Mouse (Mus musculus) kidney, postnatal 14 days (tissue): ENCODE measurements around the gene Aldh18a1.
"Not testable (repeated sequence)": the region's sequence is repeated elsewhere in the genome, so short reads cannot be mapped to it uniquely, and the experiment has no call there.

ENCODE experiments used
- DNase-seq: peaks from one replicate; pipeline ENCODE4 v3.0.0; 2022; ENCODE audit warnings: mixed read lengths

Aldh18a1 gene

DNA sequence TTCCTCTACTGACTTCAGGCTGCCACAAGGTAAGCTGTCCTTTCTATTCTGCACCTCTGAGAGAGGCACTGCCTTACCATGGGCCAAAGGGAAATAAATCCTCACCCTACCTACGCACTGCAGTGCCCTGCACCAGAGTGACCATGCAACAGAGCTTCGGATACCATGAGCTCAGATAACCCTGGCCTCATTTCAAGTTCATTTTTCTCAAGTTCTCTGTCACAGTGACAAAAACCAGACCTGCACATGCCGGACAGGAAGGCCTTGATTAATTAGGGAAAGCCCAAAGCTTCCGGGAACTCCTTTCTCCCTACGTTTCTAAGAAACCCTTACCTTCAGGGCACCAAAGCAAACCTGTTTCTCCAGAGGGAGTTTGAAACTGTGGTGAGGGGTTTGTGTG, 6.6 kb downstream of the Aldh18a1 start:
- DNase-seq: no peak

DNA sequence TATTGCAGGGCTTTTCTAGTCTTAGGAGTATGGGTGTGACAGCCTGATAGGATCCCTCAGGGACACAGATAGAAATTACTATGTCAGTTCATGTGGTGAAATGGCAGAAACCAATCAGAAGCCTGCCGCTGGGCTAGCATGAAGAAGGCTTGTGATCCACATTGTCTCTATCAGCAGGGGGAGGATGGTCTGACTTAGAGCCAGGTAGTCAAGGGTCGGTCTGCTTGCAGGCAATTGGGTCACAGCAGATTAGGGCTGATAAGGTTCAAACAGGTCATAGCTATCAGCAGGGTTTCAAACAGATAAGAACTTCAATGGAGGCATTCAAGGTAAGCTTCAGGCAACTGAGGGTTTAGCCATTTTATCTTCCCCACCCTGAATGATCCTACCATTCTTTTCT, 7.4 kb downstream of the Aldh18a1 start:
- no peak for DNase-seq

- DNase-seq: no peak
These were observed 12.8 kb downstream of the Aldh18a1 start for GRCm38 (mm10) chr19:40575438-40575837.

DNA sequence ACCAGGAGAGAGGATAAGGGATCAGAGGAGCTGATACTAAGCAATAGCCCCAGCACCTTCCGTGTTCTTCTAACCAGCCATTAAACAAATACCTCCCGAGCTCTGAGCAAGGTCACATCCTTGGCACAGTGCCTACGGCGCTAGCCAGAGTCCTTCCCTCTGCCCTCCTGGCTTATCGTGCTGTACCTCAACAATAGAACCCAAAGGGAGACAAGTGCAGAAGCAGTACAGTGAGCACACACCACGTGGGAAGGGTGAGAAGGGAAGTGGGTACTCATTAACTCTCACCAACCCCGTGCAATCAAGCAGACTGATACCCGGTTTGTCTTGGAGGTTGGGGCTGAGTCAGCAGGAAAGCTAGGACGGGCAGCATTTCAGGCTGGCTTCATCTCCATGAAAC, 17.5 kb downstream of the Aldh18a1 start:
- peak; percentile 73 for DNase-seq

GRCm38 (mm10) chr19:40567616-40568015, 20.6 kb downstream of the Aldh18a1 start:
- DNase-seq: no peak

DNA sequence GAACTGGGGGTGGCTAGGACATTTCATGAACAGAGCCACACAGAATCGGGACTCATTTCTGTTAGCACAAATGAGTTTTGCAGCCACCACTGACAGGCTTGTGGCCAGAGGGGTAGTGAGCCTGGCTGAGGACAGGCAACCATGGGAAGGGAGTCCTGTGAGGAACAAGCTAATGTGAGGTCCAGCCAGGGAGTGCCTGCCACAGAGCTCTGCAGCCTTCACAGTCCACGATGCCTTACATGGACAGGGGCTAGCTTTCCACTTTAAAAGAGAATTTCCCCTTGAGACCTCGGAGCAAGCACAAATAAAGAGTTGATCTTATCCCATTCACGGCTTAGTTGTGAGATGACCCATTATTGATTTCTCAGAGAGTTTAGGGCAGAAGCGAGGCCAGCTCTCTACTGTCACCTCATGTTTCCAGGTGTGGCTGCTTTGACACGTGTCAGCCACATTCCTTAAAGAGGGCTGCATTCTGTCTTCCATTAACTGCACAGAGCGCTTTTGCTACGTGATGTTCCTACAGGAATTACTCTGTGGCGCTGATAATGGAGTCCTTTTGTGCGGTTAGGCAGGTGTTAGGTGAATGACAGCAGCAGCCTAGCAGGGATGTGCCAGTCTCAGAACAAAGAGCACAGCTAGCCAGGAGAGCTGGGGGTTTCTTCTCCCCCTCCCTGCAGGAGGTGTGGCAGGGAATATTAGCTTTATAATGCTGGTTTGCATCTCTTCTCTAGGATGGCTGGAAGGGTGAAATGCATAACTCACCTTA, 24.2 kb downstream of the Aldh18a1 start:
- no peak for DNase-seq

DNA sequence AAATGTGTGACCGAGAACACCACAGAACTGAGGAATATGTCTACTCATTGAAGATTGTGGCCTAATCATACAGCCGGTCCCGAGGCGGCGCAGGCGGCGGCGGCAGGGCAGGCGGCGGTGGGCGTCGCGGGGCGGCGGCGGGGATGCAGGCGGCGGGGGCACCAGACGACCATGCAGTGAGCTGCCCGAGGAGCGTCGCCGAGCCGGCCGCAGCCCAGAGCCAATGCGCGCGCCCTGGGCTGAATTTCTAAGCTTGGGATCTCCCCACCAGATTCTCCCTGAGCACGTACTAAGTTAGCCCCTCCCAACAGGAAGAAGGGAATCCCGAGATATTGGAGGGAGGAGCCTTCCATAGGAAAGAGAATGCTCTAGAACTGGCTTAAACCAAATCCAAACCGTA, 26.7 kb downstream of the Aldh18a1 start:
- not testable (repeated sequence) for DNase-seq

- no peak for DNase-seq
These were observed 32.2 kb downstream of the Aldh18a1 start for GRCm38 (mm10) chr19:40556029-40556428.

DNA sequence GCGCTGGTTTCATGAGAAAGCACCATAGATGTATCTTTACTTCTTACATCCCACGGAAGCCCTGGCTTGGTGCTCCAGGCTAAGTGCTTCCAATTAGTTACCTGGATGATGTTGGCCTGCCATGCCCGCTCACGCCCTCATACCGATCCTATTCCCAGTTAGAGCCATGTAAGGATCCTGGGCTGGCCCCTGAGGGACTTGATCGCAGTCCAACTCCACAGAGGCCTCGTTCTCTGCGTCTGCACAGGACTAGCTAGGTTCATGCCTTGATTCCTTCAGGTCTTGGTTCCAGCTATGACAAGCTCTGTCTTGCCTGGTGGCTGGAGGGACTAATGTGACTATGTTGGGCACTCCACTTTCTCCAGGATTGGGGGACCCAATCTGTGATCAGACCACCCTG, 33.1 kb downstream of the Aldh18a1 start:
- no peak for DNase-seq

- no peak for DNase-seq
These were observed 33.9 kb downstream of the Aldh18a1 start for GRCm38 (mm10) chr19:40554343-40554742.

DNA sequence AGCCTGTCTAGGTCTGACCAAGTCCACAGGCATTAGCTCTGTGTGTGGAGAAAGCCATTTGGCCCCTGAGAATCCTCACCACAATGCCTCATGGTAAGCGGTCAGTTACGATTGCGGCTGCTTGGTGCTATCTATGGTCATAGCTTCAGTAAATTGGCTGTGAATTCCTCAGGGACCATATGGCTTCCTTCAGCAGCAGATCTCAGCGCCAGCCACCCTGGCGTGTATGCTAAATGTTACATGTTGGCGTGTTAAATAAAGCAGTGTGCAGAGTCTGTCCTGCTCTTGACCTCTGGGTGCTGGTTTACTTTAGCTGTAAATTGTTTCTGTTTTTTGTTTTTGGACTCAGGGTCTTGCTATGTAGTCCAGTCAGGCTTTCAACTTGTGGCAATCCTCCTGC, 34.4 kb downstream of the Aldh18a1 start:
- DNase-seq: no peak

GRCm38 (mm10) chr19:40553014-40553789, 35.1 kb downstream of the Aldh18a1 start:
- DNase-seq: no peak

DNA sequence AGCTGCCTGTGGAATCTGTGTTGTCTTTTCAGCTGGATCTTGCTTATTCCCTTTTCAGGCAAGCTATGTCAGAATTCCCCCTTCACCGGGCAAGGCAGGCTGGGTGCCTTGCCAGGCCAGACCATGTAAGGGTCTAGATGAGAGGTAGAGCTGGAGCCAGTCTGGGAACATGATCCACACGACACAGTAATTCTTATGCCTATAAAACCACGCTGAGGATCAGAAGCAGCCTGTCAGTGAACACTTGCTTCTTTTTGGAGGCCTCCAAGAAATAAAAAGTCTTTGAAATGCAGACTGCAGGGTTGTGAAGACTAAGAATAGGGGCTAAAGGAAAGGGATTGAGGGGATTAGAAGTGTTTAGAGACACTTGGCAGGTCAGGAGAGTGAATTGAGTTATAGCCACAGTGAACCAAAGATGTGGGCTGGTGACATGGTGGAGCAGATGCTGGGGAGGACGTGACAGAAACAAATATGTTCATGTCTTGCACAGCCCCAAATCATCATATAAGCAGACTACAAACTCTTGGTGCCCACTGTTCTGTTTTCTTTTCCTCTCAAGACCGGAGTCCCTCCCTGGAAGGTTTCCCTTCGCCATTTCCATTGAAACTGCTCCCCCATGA, 38.6 kb downstream of the Aldh18a1 start:
- DNase-seq: no peak

DNA sequence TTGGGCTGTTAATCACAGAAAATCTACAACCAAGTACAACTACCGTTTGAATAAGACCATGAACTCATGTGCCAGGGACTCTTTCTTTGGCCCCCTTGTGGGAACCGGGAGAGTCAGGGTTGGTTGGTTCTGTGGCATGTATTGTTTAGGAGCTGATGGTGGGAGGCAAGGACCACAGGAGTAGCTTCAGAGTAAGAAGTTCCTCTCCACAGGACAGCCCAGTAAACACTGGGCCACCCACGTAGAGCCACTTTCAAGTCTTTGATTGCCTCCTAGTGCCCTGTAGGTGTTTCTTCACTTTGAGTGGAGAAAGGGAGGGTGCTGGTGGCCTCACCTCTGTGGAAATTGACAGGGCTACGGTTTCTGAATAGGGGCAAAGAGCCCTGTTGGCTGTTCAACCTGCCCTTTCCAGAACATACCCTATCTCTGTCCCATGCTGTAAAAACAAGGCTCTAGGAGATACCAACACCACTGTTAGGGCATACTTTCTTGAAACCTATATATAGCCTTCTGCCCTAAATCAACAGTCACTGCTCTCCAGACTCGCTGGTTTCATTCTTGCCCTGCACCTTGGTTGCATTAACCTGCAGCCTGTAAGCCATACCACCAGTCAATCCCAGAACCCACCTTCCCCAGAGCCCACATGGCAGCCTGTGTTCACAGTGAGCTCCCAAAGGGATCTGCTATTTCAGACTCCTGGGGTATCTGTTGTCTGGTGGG, 39.3 kb downstream of the Aldh18a1 start:
- DNase-seq: no peak

DNA sequence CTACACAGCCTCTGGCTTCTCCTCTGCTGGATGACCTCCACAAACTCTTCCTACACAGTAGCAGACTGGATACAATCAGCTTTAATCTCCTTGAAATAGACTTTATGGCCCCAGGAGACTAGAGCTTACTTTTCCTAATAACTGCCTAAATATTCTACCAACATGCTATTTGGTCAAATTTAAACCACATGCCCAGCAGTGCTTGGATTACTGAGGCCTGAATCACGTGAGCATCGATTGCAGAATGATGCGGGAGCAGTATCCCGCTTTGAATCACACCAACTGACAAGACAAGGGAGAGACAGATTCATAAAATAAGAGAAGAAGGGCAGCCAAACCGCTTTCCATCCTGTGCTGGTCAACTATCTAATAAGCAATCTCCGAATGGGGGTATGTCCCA, 39.9 kb downstream of the Aldh18a1 start:
- no peak for DNase-seq

- DNase-seq: peak; percentile 60
These were observed 43.4 kb downstream of the Aldh18a1 start for GRCm38 (mm10) chr19:40544856-40545255.

DNA sequence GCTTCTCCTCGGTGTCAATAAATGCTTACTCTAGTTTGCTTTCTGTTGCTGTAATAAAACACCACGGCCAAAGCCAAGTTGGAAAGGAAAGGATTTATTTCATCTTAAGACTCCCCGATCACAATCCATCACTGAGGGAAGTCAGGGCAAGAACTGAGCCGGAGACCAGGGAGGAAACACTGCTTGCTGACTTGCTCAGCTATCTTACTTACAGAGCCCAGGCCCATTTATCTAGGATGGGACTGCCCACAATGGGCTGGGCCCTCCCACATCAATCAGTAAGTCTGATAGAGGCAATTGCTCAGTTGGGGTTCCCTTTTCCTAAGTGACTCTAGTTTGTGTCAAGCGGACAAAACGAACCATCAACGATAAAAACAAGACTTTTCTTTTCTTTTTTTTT, 45.5 kb downstream of the Aldh18a1 start:
- DNase-seq: no peak

DNA sequence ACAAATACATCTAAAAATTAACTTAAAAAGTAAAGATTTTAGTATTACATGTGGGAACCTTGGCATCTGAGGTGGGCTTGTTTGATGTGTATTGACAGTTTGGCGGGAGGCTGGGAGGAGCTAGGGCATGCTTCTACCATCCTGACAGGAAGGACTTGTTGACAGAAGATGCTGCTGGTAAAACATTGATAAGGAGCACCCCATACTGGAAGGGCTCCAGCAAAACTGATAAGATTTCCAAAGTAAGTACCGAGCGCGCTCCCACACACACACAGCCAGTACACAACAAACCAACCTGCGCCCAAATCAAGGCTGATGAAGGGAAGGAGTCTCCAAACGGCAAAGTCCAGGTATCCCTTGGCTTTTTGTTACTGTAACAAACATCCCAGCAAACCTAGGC, 51.7 kb downstream of the Aldh18a1 start:
- no peak for DNase-seq

- no peak for DNase-seq
These were observed 55.7 kb downstream of the Aldh18a1 start for GRCm38 (mm10) chr19:40532525-40532924.

GRCm38 (mm10) chr19:40530323-40530722, 57.9 kb downstream of the Aldh18a1 start:
- DNase-seq: no peak

DNA sequence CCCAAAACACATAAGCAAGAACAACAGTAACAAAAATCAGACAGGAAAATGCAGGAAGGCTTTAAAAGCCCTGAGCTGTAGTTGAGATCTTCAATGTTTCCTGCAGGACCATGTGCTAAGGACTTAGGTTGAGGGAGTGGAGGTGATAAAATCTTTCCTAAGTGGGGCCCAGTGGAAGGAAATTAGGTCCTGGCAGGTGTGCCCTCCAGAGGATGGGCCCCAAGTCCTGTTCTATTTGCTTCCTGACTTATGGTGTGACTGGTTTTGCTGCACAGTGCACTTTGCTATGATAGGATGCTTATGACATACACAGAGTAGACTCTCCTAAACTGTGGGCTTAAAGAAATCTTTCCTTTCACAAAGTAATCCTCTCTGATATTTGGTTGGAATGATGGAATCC, 60.0 kb downstream of the Aldh18a1 start:
- no peak for DNase-seq

DNA sequence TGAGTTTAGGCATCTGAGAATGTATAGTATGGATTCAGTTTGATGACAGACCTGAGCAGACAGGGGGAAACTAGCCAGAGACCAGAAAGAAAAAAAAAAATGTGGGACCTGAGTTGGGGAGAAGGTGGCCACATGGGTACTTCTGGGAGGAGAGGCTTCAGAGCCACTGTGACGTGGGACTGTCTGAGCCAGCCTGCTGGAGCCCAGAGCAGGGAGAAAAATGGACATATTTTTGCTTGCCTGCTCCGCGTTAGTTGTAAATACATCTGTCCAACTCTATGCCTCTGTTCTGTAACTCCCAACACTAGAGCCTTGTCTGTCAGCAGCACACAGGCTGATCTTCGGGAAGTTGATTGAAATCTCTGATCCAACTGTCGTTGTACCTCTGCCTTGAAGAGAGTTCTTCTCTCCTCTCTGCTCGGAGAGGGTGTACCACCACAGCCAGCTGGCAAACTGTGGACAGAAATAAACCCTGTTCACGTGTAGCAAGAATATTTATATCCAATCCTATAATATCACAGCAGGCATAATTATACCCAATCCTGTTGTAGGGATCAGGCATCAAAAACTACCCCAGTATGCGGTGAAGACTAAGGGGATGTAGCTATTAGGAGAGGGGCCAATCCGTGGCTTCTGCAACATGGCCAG, 61.8 kb downstream of the Aldh18a1 start:
- DNase-seq: no peak
